Mouse (Mus musculus): ENCODE results near the gene Dock7.

- TF ChIP-seq POLR2A (IDR thresholded peaks at IDR 0.05; ENCODE audit: borderline replicate concordance, extremely low read depth, low read depth, low read length) = no peak
- no peak for TF ChIP-seq CTCF (IDR thresholded peaks at IDR 0.05; ENCODE audit: insufficient read depth, low read length)
These were observed 48.2 kb upstream of the Dock7 start for GRCm38 (mm10) chr4:99168869-99169268.
